Mouse (Mus musculus): Measurements from ENCODE around the gene Msantd2. TPM values are rescaled to one million over a fixed set of nuclear protein-coding genes. Genes with fewer than 3 reads are reported as not detected.

The Msantd2 gene
- polyA plus RNA-seq, 1 experiment, result 16.6 TPM

- no peak for TF ChIP-seq POLR2A (IDR thresholded peaks at IDR 0.05; ENCODE audit: control insufficient read depth, low read depth, low read length)
- TF ChIP-seq CTCF (IDR thresholded peaks at IDR 0.05; ENCODE audit: control insufficient read depth, insufficient read depth, insufficient replicate concordance, low read depth, low read length), result no peak
- Histone ChIP-seq H3K4me3 (ENCODE audit: control insufficient read depth, low read depth, low read length) (no peak overlapping the region), H3K36me3 (ENCODE audit: control insufficient read depth, insufficient read depth, low read length) (no peaks in the 10 kb centered on the region; the same call in 1 of the 2 replicates), H3K4me1 (ENCODE audit: control insufficient read depth, insufficient read depth, low read length) (peaks cover 9% of the 10 kb centered on the region), H3K27ac (ENCODE audit: control insufficient read depth, insufficient read depth, low read depth, low read length) (no peak overlapping the region), H3K27me3 (ENCODE audit: control insufficient read depth, insufficient read depth, low read length) (no peaks in the 10 kb centered on the region; the same call in 1 of the 2 replicates)
Observed at GRCm38 (mm10) chr9:37525461-37525860, 36.3 kb downstream of the Msantd2 start.

- H3K27me3 ChIP-seq (ENCODE audit: control insufficient read depth, insufficient read depth, low read length), result no peaks in the 10 kb centered on the region; the same call in none of the 2 replicates
- H3K4me3 ChIP-seq (ENCODE audit: control insufficient read depth, low read depth, low read length), result no peak overlapping the region
- TF ChIP-seq CTCF (IDR thresholded peaks at IDR 0.05; ENCODE audit: control insufficient read depth, insufficient read depth, insufficient replicate concordance, low read depth, low read length), result no peak
- TF ChIP-seq POLR2A (IDR thresholded peaks at IDR 0.05; ENCODE audit: control insufficient read depth, low read depth, low read length), result no peak
- H3K4me1 ChIP-seq (ENCODE audit: control insufficient read depth, insufficient read depth, low read length), result peaks cover 17% of the 10 kb centered on the region
- no peak overlapping the region for H3K27ac ChIP-seq (ENCODE audit: control insufficient read depth, insufficient read depth, low read depth, low read length)
- H3K36me3 ChIP-seq (ENCODE audit: control insufficient read depth, insufficient read depth, low read length), result no peaks in the 10 kb centered on the region
Observed at GRCm38 (mm10) chr9:37526443-37527395, 37.6 kb downstream of the Msantd2 start.

GRCm38 (mm10) chr9:37527396-37528224 lies 38.5 kb downstream of the Msantd2 start, which contains the start of gene Esam:
Gene Esam, plus strand, starts transcription at chr9:37528078.
- Histone ChIP-seq H3K36me3 (ENCODE audit: control insufficient read depth, insufficient read depth, low read length) (no peaks in the 10 kb centered on the region), H3K4me1 (ENCODE audit: control insufficient read depth, insufficient read depth, low read length) (peaks cover 17% of the 10 kb centered on the region), H3K27ac (ENCODE audit: control insufficient read depth, insufficient read depth, low read depth, low read length) (no peak within 1 kb of the TSS), H3K4me3 (ENCODE audit: control insufficient read depth, low read depth, low read length) (peak within 1 kb of the TSS; percentile 16), H3K27me3 (ENCODE audit: control insufficient read depth, insufficient read depth, low read length) (no peaks in the 10 kb centered on the region; the same call in none of the 2 replicates)
- TF ChIP-seq CTCF (IDR thresholded peaks at IDR 0.05; ENCODE audit: control insufficient read depth, insufficient read depth, insufficient replicate concordance, low read depth, low read length), result no peak
- TF ChIP-seq POLR2A (IDR thresholded peaks at IDR 0.05; ENCODE audit: control insufficient read depth, low read depth, low read length), result no peak

GRCm38 (mm10) chr9:37528225-37528970 lies 39.3 kb downstream of the Msantd2 start:
- Histone ChIP-seq H3K4me3 (ENCODE audit: control insufficient read depth, low read depth, low read length) (peak overlapping the region; percentile 2), H3K4me1 (ENCODE audit: control insufficient read depth, insufficient read depth, low read length) (peaks cover 17% of the 10 kb centered on the region), H3K27ac (ENCODE audit: control insufficient read depth, insufficient read depth, low read depth, low read length) (no peak overlapping the region), H3K27me3 (ENCODE audit: control insufficient read depth, insufficient read depth, low read length) (no peaks in the 10 kb centered on the region; the same call in none of the 2 replicates), H3K36me3 (ENCODE audit: control insufficient read depth, insufficient read depth, low read length) (no peaks in the 10 kb centered on the region)
- TF ChIP-seq CTCF (IDR thresholded peaks at IDR 0.05; ENCODE audit: control insufficient read depth, insufficient read depth, insufficient replicate concordance, low read depth, low read length) (no peak), POLR2A (IDR thresholded peaks at IDR 0.05; ENCODE audit: control insufficient read depth, low read depth, low read length) (no peak)

GRCm38 (mm10) chr9:37530031-37530887 lies 41.1 kb downstream of the Msantd2 start:
- TF ChIP-seq POLR2A (IDR thresholded peaks at IDR 0.05; ENCODE audit: control insufficient read depth, low read depth, low read length) (no peak), CTCF (IDR thresholded peaks at IDR 0.05; ENCODE audit: control insufficient read depth, insufficient read depth, insufficient replicate concordance, low read depth, low read length) (no peak)
- Histone ChIP-seq H3K4me3 (ENCODE audit: control insufficient read depth, low read depth, low read length) (peak overlapping the region; percentile 28), H3K4me1 (ENCODE audit: control insufficient read depth, insufficient read depth, low read length) (peaks cover 17% of the 10 kb centered on the region), H3K36me3 (ENCODE audit: control insufficient read depth, insufficient read depth, low read length) (no peaks in the 10 kb centered on the region), H3K27ac (ENCODE audit: control insufficient read depth, insufficient read depth, low read depth, low read length) (peak overlapping the region; percentile 26; the same call in 1 of the 2 replicates), H3K27me3 (ENCODE audit: control insufficient read depth, insufficient read depth, low read length) (no peaks in the 10 kb centered on the region; the same call in none of the 2 replicates)

Data from testis, adult 2 months (tissue).